Mouse (Mus musculus) cerebellum, adult 2 months (tissue): ENCODE results near the gene Cdh26.

Experiments
- CTCF ChIP-seq: fragments of 200-500 bp; IDR thresholded peaks from 2 replicates; pipeline ENCODE4 v1.5.1; 2011; ENCODE audit warnings: low read depth, mild to moderate bottlenecking, control low read depth, low read length, moderate library complexity, borderline replicate concordance; ENCODE audit not compliant: insufficient read depth
- POLR2A ChIP-seq: fragments of 200-500 bp; IDR thresholded peaks from 2 replicates; pipeline ENCODE4 v1.6.1; 2011; ENCODE audit warnings: low read length, control low read depth, borderline replicate concordance; ENCODE audit not compliant: insufficient read depth

DNA sequence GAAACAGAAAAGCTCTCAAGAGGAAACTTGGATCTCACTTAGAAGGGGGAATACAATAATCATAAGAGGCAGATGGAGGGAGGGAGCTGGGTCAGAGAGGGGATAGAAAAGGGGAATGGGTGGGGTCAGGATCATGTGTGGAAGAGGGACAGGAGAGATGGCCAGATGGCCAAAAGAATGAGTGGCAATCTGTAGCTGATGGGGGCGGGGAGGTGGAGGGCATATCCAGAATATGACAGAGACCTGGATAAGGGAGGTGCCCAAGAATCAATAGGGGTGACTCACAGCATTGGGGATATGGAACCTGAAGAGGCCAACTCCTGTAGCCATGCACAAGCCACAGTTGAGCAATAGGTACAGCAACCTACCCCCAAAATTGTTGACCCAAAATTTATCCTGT, 92.5 kb downstream of the Cdh26 start:
- TF ChIP-seq CTCF (no peak), POLR2A (no peak)
